ENCODE assay signal across 9 mouse cellular contexts in the genomic region with DNA sequence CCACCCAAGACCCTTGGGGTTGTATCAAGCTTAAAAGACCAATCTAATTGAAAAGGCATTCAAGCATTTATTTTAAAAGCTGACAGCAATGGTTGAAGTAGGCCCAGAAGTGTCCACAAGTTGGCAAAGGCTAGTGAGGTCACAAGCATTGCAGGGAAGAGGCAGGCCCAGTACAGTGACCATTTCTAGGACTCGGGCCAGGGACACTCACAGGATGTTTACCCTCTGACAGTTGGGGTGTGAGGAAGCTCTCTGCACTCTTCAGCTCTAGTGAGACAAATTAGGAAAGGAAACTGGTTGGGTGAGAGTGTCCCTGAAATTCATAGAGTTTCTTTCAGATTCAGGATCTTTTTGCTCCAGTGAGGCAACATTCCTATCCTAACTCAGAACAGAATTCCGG.
DNase-seq lines count a peak whose midpoint lies in the region; ATAC-seq lines count a peak whose summit lies in the region.
"Had no signal": no experiment of that assay in that cellular context is flagged by ENCODE, and none has a peak within 500 bp of the region (broad histone marks: within the 10 kb centered on the region; RNA-seq: fewer than 3 reads in every experiment).

No protein-coding gene starts in this region.

- H3K4me1 ChIP-seq in lung, embryonic 15.5 days, result peaks cover 23% of the 10 kb centered on the region
- H3K4me1 ChIP-seq in midbrain, embryonic 16.5 days (ENCODE audit: control insufficient read depth, insufficient read depth, low read length), result no peaks in the 10 kb centered on the region
- no peaks in the 10 kb centered on the region for H3K4me1 ChIP-seq in midbrain, embryonic 13.5 days (replicated peaks)

- H3K9me3 ChIP-seq in lung, embryonic 15.5 days, result no peaks in the 10 kb centered on the region
- no peaks in the 10 kb centered on the region for H3K9me3 ChIP-seq in midbrain, embryonic 16.5 days (replicated peaks; ENCODE audit: control insufficient read depth, low read length, poor library complexity, severe bottlenecking)
- H3K9me3 ChIP-seq in midbrain, embryonic 13.5 days, result no peaks in the 10 kb centered on the region
- H3K9me3 ChIP-seq: limb, embryonic 15.5 days had no signal

- peak; percentile 59; the same call in 1 of the 2 replicates for ATAC-seq in lung, embryonic 15.5 days (ENCODE audit: borderline replicate concordance, extremely low read depth, low FRiP score, low TSS enrichment)
- ATAC-seq in midbrain, embryonic 16.5 days, result no peak
- ATAC-seq in midbrain, embryonic 13.5 days, result no peak

- intact Hi-C loops in heart, postnatal 36 days (cut with DNase I), result no loop called here

- peak overlapping the region; percentile 18; the same call in 1 of the 2 replicates for H3K27ac ChIP-seq in lung, embryonic 15.5 days
- no peak overlapping the region for H3K27ac ChIP-seq in midbrain, embryonic 16.5 days (ENCODE audit: low read length)
- no peak overlapping the region for H3K27ac ChIP-seq in midbrain, embryonic 13.5 days
- H3K27ac ChIP-seq: limb, embryonic 15.5 days had no signal

- peaks cover 13% of the 10 kb centered on the region; the same call in 1 of the 2 replicates for H3K36me3 ChIP-seq in lung, embryonic 15.5 days
- peaks cover 9% of the 10 kb centered on the region for H3K36me3 ChIP-seq in midbrain, embryonic 16.5 days (ENCODE audit: control insufficient read depth, insufficient read depth, low read length)
- H3K36me3 ChIP-seq in midbrain, embryonic 13.5 days, result peaks cover 37% of the 10 kb centered on the region

- no peak overlapping the region for H3K4me2 ChIP-seq in lung, embryonic 15.5 days
- H3K4me2 ChIP-seq in midbrain, embryonic 16.5 days (ENCODE audit: low read length), result no peak overlapping the region
- no peak overlapping the region for H3K4me2 ChIP-seq in midbrain, embryonic 13.5 days (replicated peaks)
- H3K4me2 ChIP-seq: limb, embryonic 15.5 days had no signal

- no peaks in the 10 kb centered on the region for H3K27me3 ChIP-seq in lung, embryonic 15.5 days
- H3K27me3 ChIP-seq in midbrain, embryonic 16.5 days (ENCODE audit: control insufficient read depth, insufficient read depth, low read depth, low read length), result no peaks in the 10 kb centered on the region
- no peaks in the 10 kb centered on the region for H3K27me3 ChIP-seq in midbrain, embryonic 13.5 days
- H3K27me3 ChIP-seq: limb, embryonic 15.5 days had no signal

- peak; percentile 63 for DNase-seq in layer of hippocampus, adult 9-11 months
- DNase-seq in layer of hippocampus, adult 9-10 months (ENCODE audit: low spot score), result no peak
- peak; percentile 73 to 80 for DNase-seq in adrenal gland, postnatal 36 days
- DNase-seq in heart, postnatal 36 days, result peak; percentile 72 to 77
- no peak for DNase-seq in thymus, postnatal 25 days

- 25% methylated on average over 2 of the region's 2 CpGs for WGBS in lung, embryonic 15.5 days
- WGBS in midbrain, embryonic 16.5 days, result 78% methylated on average over 2 of the region's 2 CpGs
- 84% methylated on average over 2 of the region's 2 CpGs for WGBS in midbrain, embryonic 13.5 days

- no peak overlapping the region for H3K9ac ChIP-seq in lung, embryonic 15.5 days
- no peak overlapping the region for H3K9ac ChIP-seq in midbrain, embryonic 16.5 days (ENCODE audit: low read depth, low read length)
- H3K9ac ChIP-seq in midbrain, embryonic 13.5 days (replicated peaks), result no peak overlapping the region
- H3K9ac ChIP-seq: limb, embryonic 15.5 days had no signal

- no peak overlapping the region for H3K4me3 ChIP-seq in lung, embryonic 15.5 days
- no peak overlapping the region for H3K4me3 ChIP-seq in midbrain, embryonic 16.5 days (ENCODE audit: low read depth, low read length)
- H3K4me3 ChIP-seq in midbrain, embryonic 13.5 days (replicated peaks), result no peak overlapping the region
- H3K4me3 ChIP-seq: limb, embryonic 15.5 days had no signal

Comparison
In these comparisons a context has a peak if more than half of its experiments do, and no peak if none do; other contexts are left out.
1. DNase-seq: peak in layer of hippocampus, adult 9-11 months (single experiment), adrenal gland, postnatal 36 days (2 of 2) and heart, postnatal 36 days (2 of 2); none in layer of hippocampus, adult 9-10 months (single experiment) and thymus, postnatal 25 days (single experiment).